Mouse (Mus musculus): ENCODE data around the gene Gm30191. TPM values are rescaled to one million over a fixed set of nuclear protein-coding genes. Genes with fewer than 3 reads are reported as not detected.

The Gm30191 gene
- polyA plus RNA-seq, 1 experiment from 2014 or later: not detected

- Histone ChIP-seq H3K4me2 (ENCODE audit: low read depth, low read length) (peak overlapping the region; percentile 94), H3K27ac (ENCODE audit: low read length) (no peak overlapping the region), H3K4me1 (ENCODE audit: control insufficient read depth, insufficient read depth, low read length) (peaks cover 38% of the 10 kb centered on the region), H3K36me3 (ENCODE audit: control insufficient read depth, insufficient read depth) (no peaks in the 10 kb centered on the region), H3K4me3 (ENCODE audit: low read length) (peak overlapping the region; percentile 61), H3K27me3 (ENCODE audit: control insufficient read depth, insufficient read depth, low read length) (peaks cover 53% of the 10 kb centered on the region), H3K9me3 (replicated peaks; ENCODE audit: control insufficient read depth, low read length) (no peaks in the 10 kb centered on the region), H3K9ac (ENCODE audit: low read length) (peak overlapping the region; percentile 67)
- no peak for ATAC-seq (replicated peaks; ENCODE audit: extremely low read depth, insufficient read depth, low FRiP score)
- 20% methylated on average over 10 of the region's 10 CpGs for WGBS
These were observed 4.2 kb downstream of the Gm30191 start for GRCm38 (mm10) chr4:134250930-134251240.

GRCm38 (mm10) chr4:134251241-134252130 lies 4.8 kb downstream of the Gm30191 start:
- Histone ChIP-seq H3K9ac (ENCODE audit: low read length) (peak overlapping the region; percentile 67), H3K36me3 (ENCODE audit: control insufficient read depth, insufficient read depth) (no peaks in the 10 kb centered on the region), H3K4me1 (ENCODE audit: control insufficient read depth, insufficient read depth, low read length) (peaks cover 40% of the 10 kb centered on the region), H3K4me2 (ENCODE audit: low read depth, low read length) (peak overlapping the region; percentile 94), H3K4me3 (ENCODE audit: low read length) (peak overlapping the region; percentile 61), H3K27me3 (ENCODE audit: control insufficient read depth, insufficient read depth, low read length) (peaks cover 53% of the 10 kb centered on the region), H3K9me3 (replicated peaks; ENCODE audit: control insufficient read depth, low read length) (no peaks in the 10 kb centered on the region), H3K27ac (ENCODE audit: low read length) (peak overlapping the region; percentile 11; the same call in 1 of the 2 replicates)
- 2% methylated on average over 91 of the region's 91 CpGs for WGBS
- no peak; the same call in 1 of the 2 replicates for ATAC-seq (replicated peaks; ENCODE audit: extremely low read depth, insufficient read depth, low FRiP score)

GRCm38 (mm10) chr4:134252131-134252910 lies 5.6 kb downstream of the Gm30191 start:
- peak overlapping the region; percentile 61 for H3K4me3 ChIP-seq (ENCODE audit: low read length)
- ATAC-seq (replicated peaks; ENCODE audit: extremely low read depth, insufficient read depth, low FRiP score): no peak
- no peaks in the 10 kb centered on the region for H3K9me3 ChIP-seq (replicated peaks; ENCODE audit: control insufficient read depth, low read length)
- WGBS: 28% methylated on average over 22 of the region's 22 CpGs
- peaks cover 46% of the 10 kb centered on the region for H3K4me1 ChIP-seq (ENCODE audit: control insufficient read depth, insufficient read depth, low read length)
- H3K27ac ChIP-seq (ENCODE audit: low read length): peak overlapping the region; percentile 12
- H3K36me3 ChIP-seq (ENCODE audit: control insufficient read depth, insufficient read depth): no peaks in the 10 kb centered on the region
- H3K9ac ChIP-seq (ENCODE audit: low read length): peak overlapping the region; percentile 67
- peak overlapping the region; percentile 94 for H3K4me2 ChIP-seq (ENCODE audit: low read depth, low read length)
- H3K27me3 ChIP-seq (ENCODE audit: control insufficient read depth, insufficient read depth, low read length): peaks cover 48% of the 10 kb centered on the region

DNA sequence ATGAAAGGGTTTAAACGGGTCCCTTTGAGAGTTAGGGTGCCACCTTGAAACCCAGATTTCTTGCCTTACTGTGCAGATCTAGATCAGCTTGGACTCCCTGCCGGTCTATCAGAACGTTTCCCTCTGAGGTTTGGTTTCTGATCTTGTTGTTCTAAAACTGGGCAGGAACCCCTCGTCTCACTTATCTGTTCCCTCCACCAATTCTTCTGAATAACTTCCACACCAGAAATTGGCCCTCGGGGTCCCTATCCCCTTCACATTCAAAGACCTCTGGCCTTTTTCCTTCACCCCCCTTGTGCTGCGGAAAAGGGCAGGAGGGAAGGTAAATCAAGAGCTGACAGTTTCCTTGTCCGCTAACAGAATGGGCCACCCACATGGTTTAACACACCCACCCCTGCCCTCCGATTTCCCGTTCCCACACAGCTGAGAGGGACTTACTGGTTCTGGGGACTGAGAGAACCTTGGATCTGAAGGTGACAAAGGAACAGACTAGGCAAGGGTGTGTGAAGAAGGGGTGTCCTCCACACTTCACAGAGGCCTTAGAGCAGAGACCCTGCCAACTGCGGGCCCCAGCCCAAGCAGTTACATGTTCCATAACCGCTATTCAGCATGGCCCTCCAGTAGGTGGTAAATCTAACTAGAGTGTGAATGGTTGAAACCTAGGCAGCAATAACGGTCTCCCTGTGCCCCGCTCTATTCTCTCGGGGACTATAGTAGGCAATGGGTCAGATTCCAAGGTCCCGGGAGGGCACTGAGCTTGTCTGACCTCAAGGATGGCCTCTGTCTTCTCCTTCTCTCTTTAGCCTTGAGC lies 6.4 kb downstream of the Gm30191 start:
- H3K27me3 ChIP-seq (ENCODE audit: control insufficient read depth, insufficient read depth, low read length): peaks cover 44% of the 10 kb centered on the region

DNA sequence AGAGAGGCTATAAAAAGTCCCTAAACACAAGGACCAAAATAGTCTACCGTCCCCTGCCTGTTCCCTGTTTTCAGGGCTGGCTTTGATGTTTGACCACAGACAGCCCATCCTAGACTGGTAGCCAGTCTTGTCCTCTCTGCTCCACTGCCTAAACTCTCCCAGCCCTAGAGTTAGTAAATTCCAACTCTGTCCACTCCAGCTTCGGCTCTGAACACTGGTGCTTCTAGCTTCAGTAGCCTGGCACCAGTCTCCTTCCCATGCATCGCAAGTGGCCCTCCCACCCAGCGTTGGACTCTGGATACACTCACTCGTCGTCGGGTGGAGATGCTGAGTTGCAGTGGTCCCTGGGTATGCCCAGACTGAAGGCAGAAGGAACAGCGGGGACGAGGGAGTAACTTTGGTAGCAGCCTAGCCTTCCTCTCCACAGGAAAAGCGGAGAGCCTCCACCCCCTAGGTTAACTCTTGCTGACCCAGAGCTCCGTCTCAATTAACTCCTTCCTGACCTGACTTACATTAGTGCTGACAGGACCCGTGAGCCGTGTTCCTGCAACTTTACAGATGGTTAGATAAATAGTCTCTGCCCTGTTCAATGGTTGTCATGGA lies 7.1 kb downstream of the Gm30191 start, which contains the start of gene Grrp1:
Gene Grrp1, minus strand, starts transcription at position 385 of the 603 bp plus-strand sequence.
- no peaks in the 10 kb centered on the region for H3K36me3 ChIP-seq (ENCODE audit: control insufficient read depth, insufficient read depth)
- peak within 1 kb of the TSS; percentile 61 for H3K4me3 ChIP-seq (ENCODE audit: low read length)
- 5% methylated on average over 13 of the region's 13 CpGs for WGBS
- peaks cover 46% of the 10 kb centered on the region for H3K4me1 ChIP-seq (ENCODE audit: control insufficient read depth, insufficient read depth, low read length)
- ATAC-seq (replicated peaks; ENCODE audit: extremely low read depth, insufficient read depth, low FRiP score): no peak
- H3K27me3 ChIP-seq (ENCODE audit: control insufficient read depth, insufficient read depth, low read length): peaks cover 39% of the 10 kb centered on the region
- peak within 1 kb of the TSS; percentile 43 for H3K9ac ChIP-seq (ENCODE audit: low read length)
- H3K27ac ChIP-seq (ENCODE audit: low read length): peak within 1 kb of the TSS; percentile 60
- H3K4me2 ChIP-seq (ENCODE audit: low read depth, low read length): peak within 1 kb of the TSS; percentile 94
- H3K9me3 ChIP-seq (replicated peaks; ENCODE audit: control insufficient read depth, low read length): no peaks in the 10 kb centered on the region

More for the DNA sequence above, 6.4 kb downstream of the Gm30191 start:
- Histone ChIP-seq H3K36me3 (ENCODE audit: control insufficient read depth, insufficient read depth) (no peaks in the 10 kb centered on the region), H3K4me2 (ENCODE audit: low read depth, low read length) (peak overlapping the region; percentile 94), H3K4me1 (ENCODE audit: control insufficient read depth, insufficient read depth, low read length) (peaks cover 46% of the 10 kb centered on the region), H3K27ac (ENCODE audit: low read length) (peak overlapping the region; percentile 60), H3K9ac (ENCODE audit: low read length) (peak overlapping the region; percentile 43), H3K4me3 (ENCODE audit: low read length) (peak overlapping the region; percentile 61), H3K9me3 (replicated peaks; ENCODE audit: control insufficient read depth, low read length) (no peaks in the 10 kb centered on the region)
- 43% methylated on average over 15 of the region's 15 CpGs for WGBS
- ATAC-seq (replicated peaks; ENCODE audit: extremely low read depth, insufficient read depth, low FRiP score): no peak

- Histone ChIP-seq H3K27me3 (ENCODE audit: control insufficient read depth, insufficient read depth, low read length) (peaks cover 34% of the 10 kb centered on the region), H3K36me3 (ENCODE audit: control insufficient read depth, insufficient read depth) (no peaks in the 10 kb centered on the region), H3K4me3 (ENCODE audit: low read length) (no peak overlapping the region), H3K9me3 (replicated peaks; ENCODE audit: control insufficient read depth, low read length) (no peaks in the 10 kb centered on the region), H3K4me2 (ENCODE audit: low read depth, low read length) (no peak overlapping the region), H3K9ac (ENCODE audit: low read length) (no peak overlapping the region), H3K4me1 (ENCODE audit: control insufficient read depth, insufficient read depth, low read length) (peaks cover 46% of the 10 kb centered on the region), H3K27ac (ENCODE audit: low read length) (no peak overlapping the region)
- no peak for ATAC-seq (replicated peaks; ENCODE audit: extremely low read depth, insufficient read depth, low FRiP score)
- WGBS: 60% methylated on average over 3 of the region's 3 CpGs
These were observed 8.1 kb downstream of the Gm30191 start for GRCm38 (mm10) chr4:134254835-134255234.

DNA sequence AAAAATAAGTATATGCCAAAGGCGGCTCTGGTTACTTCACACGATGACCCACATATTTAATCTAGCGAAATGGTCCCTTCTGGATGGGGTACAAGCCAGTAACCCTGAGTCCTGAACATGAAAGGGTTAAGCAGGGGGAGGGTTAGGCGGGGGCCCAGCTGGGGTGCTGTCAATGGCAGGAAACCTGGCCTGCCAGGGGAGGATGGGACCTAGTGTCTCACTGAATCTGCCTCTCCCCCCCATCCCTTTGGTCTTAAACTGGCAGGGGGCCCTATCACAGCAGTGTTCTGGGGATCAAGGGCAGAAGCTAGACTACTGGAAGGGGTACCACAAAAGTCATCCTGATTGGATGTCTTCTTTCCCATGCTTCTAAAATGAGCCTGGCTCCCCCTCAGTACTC lies 9.1 kb downstream of the Gm30191 start:
- ATAC-seq (replicated peaks; ENCODE audit: extremely low read depth, insufficient read depth, low FRiP score): no peak
- Histone ChIP-seq H3K36me3 (ENCODE audit: control insufficient read depth, insufficient read depth) (no peaks in the 10 kb centered on the region), H3K4me3 (ENCODE audit: low read length) (no peak overlapping the region), H3K27ac (ENCODE audit: low read length) (peak overlapping the region; percentile 38), H3K9ac (ENCODE audit: low read length) (no peak overlapping the region), H3K9me3 (replicated peaks; ENCODE audit: control insufficient read depth, low read length) (no peaks in the 10 kb centered on the region), H3K4me1 (ENCODE audit: control insufficient read depth, insufficient read depth, low read length) (peaks cover 40% of the 10 kb centered on the region), H3K4me2 (ENCODE audit: low read depth, low read length) (peak overlapping the region; percentile 19; the same call in 1 of the 2 replicates), H3K27me3 (ENCODE audit: control insufficient read depth, insufficient read depth, low read length) (peaks cover 24% of the 10 kb centered on the region)
- 50% methylated on average over 4 of the region's 4 CpGs for WGBS

Measured in heart, embryonic 16.5 days (tissue).